Mouse (Mus musculus) liver, embryonic 14.5 days (tissue): ENCODE data around the gene Rsph1.

Experiments
- CTCF ChIP-seq: IDR thresholded peaks from 2 replicates; pipeline ENCODE4 v1.5.1; 2016; ENCODE audit warnings: antibody characterized with exemption, low read depth, control low read depth
- EP300 ChIP-seq: IDR thresholded peaks from 2 replicates; pipeline ENCODE4 v1.6.1; 2016; ENCODE audit warnings: antibody characterized with exemption, low read depth

DNA sequence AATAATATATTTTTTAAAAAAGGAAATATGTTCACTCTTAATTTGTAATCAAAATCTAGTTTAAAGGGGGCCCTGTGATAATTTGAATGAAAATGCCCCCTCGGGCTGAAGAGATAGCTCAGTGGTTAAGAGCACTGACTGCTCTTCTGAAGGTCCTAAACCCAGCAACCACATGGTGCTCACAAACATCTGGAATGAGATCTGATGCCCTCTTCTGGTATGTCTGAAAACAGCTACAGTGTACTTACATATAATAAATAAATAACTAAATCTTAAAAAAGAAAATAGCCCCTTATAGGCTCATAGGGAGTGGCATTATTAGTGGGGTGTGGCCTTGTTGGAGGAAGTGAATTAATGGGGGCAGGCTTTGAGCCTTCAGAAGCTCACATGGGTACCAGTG is 20.0 kb downstream of the Rsph1 start:
- TF ChIP-seq CTCF = no peak; the same call in 1 of the 2 replicates
- no peak for TF ChIP-seq EP300
